Mouse (Mus musculus) mesoderm, embryonic 11.5 days (tissue): ENCODE measurements around the gene Tma7.

Experiments
- DNase-seq: peaks from one replicate; pipeline ENCODE4 v3.0.0-alpha.2; 2012; ENCODE audit warnings: low read depth, low spot score

The Tma7 gene

GRCm38 (mm10) chr9:109068095-109068735 is 14.2 kb downstream of the Tma7 start:
- DNase-seq, result no peak

GRCm38 (mm10) chr9:109060898-109061295 is 21.5 kb downstream of the Tma7 start:
- no peak for DNase-seq

- DNase-seq, result no peak
These were observed 22.0 kb downstream of the Tma7 start for GRCm38 (mm10) chr9:109060184-109060897.

GRCm38 (mm10) chr9:109059136-109059903 is 23.1 kb downstream of the Tma7 start, which contains the start of gene Trex1:
TSS of gene Trex1 (minus strand) at chr9:109059734.
- peak; percentile 85 for DNase-seq

GRCm38 (mm10) chr9:109058006-109058765 is 24.2 kb downstream of the Tma7 start:
- DNase-seq, result no peak

GRCm38 (mm10) chr9:109057543-109057942 is 24.8 kb downstream of the Tma7 start:
- no peak for DNase-seq

GRCm38 (mm10) chr9:109056916-109057315 is 25.5 kb downstream of the Tma7 start:
- DNase-seq, result no peak

- DNase-seq, result no peak
These were observed 26.2 kb downstream of the Tma7 start for GRCm38 (mm10) chr9:109056081-109056690.

GRCm38 (mm10) chr9:109055271-109056030 is 26.9 kb downstream of the Tma7 start:
- DNase-seq, result no peak

GRCm38 (mm10) chr9:109054712-109055111 is 27.7 kb downstream of the Tma7 start:
- DNase-seq, result peak; percentile 53

GRCm38 (mm10) chr9:109053851-109054250 is 28.5 kb downstream of the Tma7 start:
- DNase-seq, result no peak

- DNase-seq, result no peak
These were observed 29.0 kb downstream of the Tma7 start for GRCm38 (mm10) chr9:109053366-109053765.

- DNase-seq, result no peak
These were observed 29.7 kb downstream of the Tma7 start for GRCm38 (mm10) chr9:109052490-109053260.

GRCm38 (mm10) chr9:109051651-109052489 is 30.5 kb downstream of the Tma7 start:
- no peak for DNase-seq

- no peak for DNase-seq
These were observed 31.3 kb downstream of the Tma7 start for GRCm38 (mm10) chr9:109051011-109051501.

GRCm38 (mm10) chr9:109050674-109050997 is 31.8 kb downstream of the Tma7 start:
- no peak for DNase-seq

GRCm38 (mm10) chr9:109049996-109050673 is 32.3 kb downstream of the Tma7 start:
- DNase-seq, result no peak

GRCm38 (mm10) chr9:109049316-109049715 is 33.1 kb downstream of the Tma7 start:
- DNase-seq, result no peak
